Mouse (Mus musculus): ENCODE measurements at regions not wholly inside any gene's neighbourhood (a gene's known extent, or its start where the extent isn't known, plus 50 kb on each side); places are given as distances from the start of the nearest gene placed in this dataset.

- no peak for TF ChIP-seq CTCF (IDR thresholded peaks at IDR 0.05; ENCODE audit: low read depth)
- no peak for TF ChIP-seq EP300 (optimal IDR thresholded peaks at IDR 0.05)
Measured at GRCm38 (mm10) chr7:137885146-137885545, 447.7 kb downstream of the Glrx3 start.

All from stomach, postnatal 0 days (tissue).